ENCODE assay signal across 8 mouse cellular contexts in the genomic region with DNA sequence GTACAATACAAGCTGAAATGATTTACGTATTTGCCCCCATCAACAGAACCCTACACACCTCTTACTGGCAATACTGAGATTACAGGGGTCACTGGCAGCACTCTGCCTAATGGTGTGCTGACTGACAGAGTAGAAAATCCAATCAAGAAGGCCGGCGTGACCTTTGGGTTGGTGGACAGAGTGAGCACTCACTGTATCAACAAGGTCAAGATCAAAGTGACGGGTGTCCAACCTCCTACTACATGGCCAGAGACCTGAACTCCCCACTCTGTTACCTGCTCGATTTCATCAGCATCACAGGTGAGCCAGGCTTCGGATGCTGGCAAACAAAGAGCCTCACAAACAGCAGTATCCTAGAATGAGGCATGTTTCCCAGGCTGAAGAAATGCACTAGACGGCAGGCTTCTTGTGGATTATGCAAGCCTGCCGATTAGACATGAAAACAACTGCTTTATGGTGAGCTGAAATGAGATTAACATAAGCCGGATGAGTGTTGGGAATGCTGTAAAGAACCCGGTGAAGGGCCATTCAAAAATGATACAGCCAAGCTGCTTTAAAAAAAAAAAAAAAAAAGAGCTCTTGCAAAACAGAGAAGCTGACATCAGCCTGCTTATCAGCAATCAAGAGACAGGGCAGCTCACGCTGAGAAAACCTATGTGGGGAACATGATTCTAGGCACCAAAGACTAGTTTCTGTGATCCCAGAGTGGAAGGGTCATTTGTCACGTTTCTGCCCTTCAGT.
DNase-seq lines count a peak whose midpoint lies in the region; ATAC-seq and TF ChIP-seq lines count a peak whose summit lies in the region.

No protein-coding gene starts in this region.

- H3K4me2 ChIP-seq in hindbrain, embryonic 15.5 days: 0 out of 2 replicates have a peak overlapping the region, but pooled peaks have one; percentile 16
- H3K4me2 ChIP-seq in neural tube, embryonic 13.5 days: peak overlapping the region; percentile 4; the same call in 1 of the 2 replicates

- no peak for TF ChIP-seq POLR2A in heart, adult 2 months (IDR thresholded peaks at IDR 0.05; ENCODE audit: insufficient read depth, low read depth, low read length)

- intact Hi-C loops in heart, adult 2 months (cut with DNase I): no loop called here

- H3K27ac ChIP-seq in layer of hippocampus, adult 2 months: peak overlapping the region; percentile 70
- H3K27ac ChIP-seq in hindbrain, embryonic 15.5 days (replicated peaks): peak overlapping the region; percentile 59
- H3K27ac ChIP-seq in neural tube, embryonic 13.5 days (replicated peaks): peak overlapping the region; percentile 85
- no peak overlapping the region for H3K27ac ChIP-seq in heart, adult 2 months

- H3K36me3 ChIP-seq in hindbrain, embryonic 15.5 days: no peaks in the 10 kb centered on the region
- no peaks in the 10 kb centered on the region for H3K36me3 ChIP-seq in neural tube, embryonic 13.5 days
- H3K36me3 ChIP-seq in heart, adult 2 months (ENCODE audit: control insufficient read depth, insufficient read depth, low read length): no peaks in the 10 kb centered on the region

- no peaks in the 10 kb centered on the region for H3K27me3 ChIP-seq in hindbrain, embryonic 15.5 days
- H3K27me3 ChIP-seq in neural tube, embryonic 13.5 days: no peaks in the 10 kb centered on the region
- H3K27me3 ChIP-seq in heart, adult 2 months (ENCODE audit: control insufficient read depth, insufficient read depth, low read length): no peaks in the 10 kb centered on the region

- TF ChIP-seq CTCF in layer of hippocampus, adult 2 months (conservative IDR thresholded peaks at IDR 0.05): no peak
- no peak for TF ChIP-seq CTCF in heart, adult 2 months (IDR thresholded peaks at IDR 0.05)

- H3K9me3 ChIP-seq in hindbrain, embryonic 15.5 days: no peaks in the 10 kb centered on the region
- no peaks in the 10 kb centered on the region for H3K9me3 ChIP-seq in neural tube, embryonic 13.5 days

- no peaks in the 10 kb centered on the region for H3K79me2 ChIP-seq in heart, adult 2 months (replicated peaks; ENCODE audit: control insufficient read depth, insufficient read depth, low read length)

- 18% methylated on average over 12 of the region's 12 CpGs for WGBS in hindbrain, embryonic 15.5 days
- WGBS in neural tube, embryonic 13.5 days: 23% methylated on average over 12 of the region's 12 CpGs
- WGBS in heart, adult 2 months: 52% methylated on average over 12 of the region's 12 CpGs

- no peak overlapping the region for H3K9ac ChIP-seq in hindbrain, embryonic 15.5 days
- H3K9ac ChIP-seq in neural tube, embryonic 13.5 days: peak overlapping the region; percentile 32
- no peak overlapping the region for H3K9ac ChIP-seq in heart, adult 2 months (ENCODE audit: low read depth, low read length)

- H3K4me1 ChIP-seq in hindbrain, embryonic 15.5 days (replicated peaks): peaks cover 30% of the 10 kb centered on the region
- H3K4me1 ChIP-seq in neural tube, embryonic 13.5 days (replicated peaks): peaks cover 40% of the 10 kb centered on the region
- no peaks in the 10 kb centered on the region for H3K4me1 ChIP-seq in heart, adult 2 months (ENCODE audit: control insufficient read depth, insufficient read depth, low read length)

- no peak for DNase-seq in layer of hippocampus, adult 2 months (ENCODE audit: low spot score in 2 of 2)
- no peak for DNase-seq in layer of hippocampus, postnatal 14 days (ENCODE audit: low spot score in 2 of 2)
- peak; percentile 79 for DNase-seq in embryo, embryonic 10 days (ENCODE audit: low spot score)
- DNase-seq in cerebellum, adult 11 months: no peak
- no peak for DNase-seq in c-Kit-positive CD71-positive TER-119-positive erythroid progenitor cells, embryonic 14.5 days (ENCODE audit: low spot score)
- no peak for DNase-seq in heart, adult 2 months

- no peak overlapping the region for H3K4me3 ChIP-seq in layer of hippocampus, adult 2 months
- H3K4me3 ChIP-seq in hindbrain, embryonic 15.5 days: no peak overlapping the region
- no peak overlapping the region for H3K4me3 ChIP-seq in neural tube, embryonic 13.5 days
- no peak overlapping the region for H3K4me3 ChIP-seq in heart, adult 2 months

- no peak for TF ChIP-seq EP300 in heart, adult 2 months (IDR thresholded peaks at IDR 0.05; ENCODE audit: insufficient read depth, low read depth, low read length)

- peak; percentile 65 for ATAC-seq in hindbrain, embryonic 15.5 days (ENCODE audit: low FRiP score, low read depth)
- ATAC-seq in neural tube, embryonic 13.5 days (ENCODE audit: low read depth): peak; percentile 48
